In the genomic region with DNA sequence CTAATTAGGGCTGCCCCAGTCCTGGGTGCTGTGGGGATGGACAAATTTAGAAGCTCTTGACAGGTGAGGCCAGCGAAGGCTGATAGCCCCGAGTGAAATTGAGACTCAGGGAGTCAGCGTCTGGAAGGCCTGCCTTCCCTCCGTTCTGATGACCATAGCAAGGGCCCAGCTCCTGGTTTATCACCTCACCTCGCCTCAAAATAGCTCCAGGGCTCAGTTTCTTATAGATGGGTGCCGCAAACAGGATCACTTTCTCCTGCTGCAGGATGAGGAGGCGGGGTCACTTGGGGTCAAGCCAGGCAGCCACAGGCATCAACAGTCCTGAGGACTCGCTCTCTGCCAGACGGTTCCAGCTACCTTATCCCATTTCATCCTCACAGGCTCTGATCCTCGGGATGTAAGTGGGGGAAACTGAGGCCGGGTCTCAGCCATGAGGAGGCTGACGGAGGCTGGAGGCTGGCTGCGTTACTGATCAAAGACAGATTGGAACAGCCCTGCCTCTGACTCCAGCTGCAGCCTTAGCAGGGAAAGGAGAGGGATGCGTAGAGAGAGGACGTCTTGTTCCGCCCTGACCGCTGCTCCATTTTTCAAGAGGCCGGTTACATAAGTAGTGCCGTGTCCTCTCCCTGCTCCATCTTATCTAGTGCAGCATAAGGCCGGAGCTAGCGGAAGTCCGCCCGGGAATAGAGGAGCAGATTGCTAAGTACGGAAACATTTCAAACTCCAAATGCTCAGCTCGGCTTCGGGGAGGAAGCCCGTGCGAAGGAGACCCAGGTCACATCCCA, we compare ENCODE assay signal across 28 mouse cellular contexts. TPM values are rescaled to one million over a fixed set of nuclear protein-coding genes. Genes with fewer than 3 reads are reported as not detected.
DNase-seq lines count a peak whose midpoint lies in the region; ATAC-seq and TF ChIP-seq lines count a peak whose summit lies in the region.
"Had no signal": no experiment of that assay in that cellular context is flagged by ENCODE, and none has a peak within 500 bp of the region (broad histone marks: within the 10 kb centered on the region; RNA-seq: fewer than 3 reads in every experiment).

No protein-coding gene starts in this region.

- no peaks in the 10 kb centered on the region for H3K4me1 ChIP-seq in heart, adult 2 months (ENCODE audit: control insufficient read depth, insufficient read depth, low read length)
- H3K4me1 ChIP-seq in heart, embryonic 12.5 days (replicated peaks) = peaks cover 10% of the 10 kb centered on the region; the same call in 1 of the 2 replicates
- H3K4me1 ChIP-seq in midbrain, embryonic 16.5 days (ENCODE audit: control insufficient read depth, insufficient read depth, low read length) = no peaks in the 10 kb centered on the region
- H3K4me1 ChIP-seq in midbrain, embryonic 10.5 days = 0 out of 2 replicates have a peak, but pooled peaks cover 5% of the 10 kb centered on the region
- H3K4me1 ChIP-seq: embryonic facial prominence, embryonic 13.5 days; forebrain, embryonic 12.5 days; kidney, embryonic 15.5 days; liver, embryonic 13.5 days; midbrain, embryonic 13.5 days had no signal

- intact Hi-C loops in heart, adult 2 months (cut with DNase I) = no loop called here
- intact Hi-C loops in heart, postnatal 36 days (cut with DNase I) = no loop called here
- intact Hi-C loops in gastrocnemius, postnatal 14 days (cut with DNase I; ENCODE audit: low total_unique reads) = no loop called here

- no peak for ATAC-seq in heart, embryonic 12.5 days (ENCODE audit: insufficient number of reproducible peaks, low FRiP score)
- no peak for ATAC-seq in midbrain, embryonic 16.5 days
- ATAC-seq: CD4-positive, CD25-positive, alpha-beta regulatory T cell, adult 4 months; hindbrain, postnatal 0 days; midbrain, embryonic 13.5 days had no signal

- H3K36me3 ChIP-seq in heart, adult 2 months (ENCODE audit: control insufficient read depth, insufficient read depth, low read length) = no peaks in the 10 kb centered on the region
- no peaks in the 10 kb centered on the region for H3K36me3 ChIP-seq in heart, embryonic 12.5 days
- no peaks in the 10 kb centered on the region for H3K36me3 ChIP-seq in midbrain, embryonic 16.5 days (ENCODE audit: control insufficient read depth, insufficient read depth, low read length)
- H3K36me3 ChIP-seq in midbrain, embryonic 10.5 days = no peaks in the 10 kb centered on the region
- H3K36me3 ChIP-seq: embryonic facial prominence, embryonic 13.5 days; forebrain, embryonic 12.5 days; kidney, embryonic 15.5 days; liver, embryonic 13.5 days; midbrain, embryonic 13.5 days had no signal

- TF ChIP-seq POLR2A in heart, adult 2 months (IDR thresholded peaks at IDR 0.05; ENCODE audit: insufficient read depth, low read depth, low read length) = no peak

- peak; percentile 47 for DNase-seq in cerebellum, adult 9-11 months
- no peak for DNase-seq in cerebellum, postnatal 36 days
- peak in 1 of 2 experiments; percentile 15 for DNase-seq in heart, adult 2 months
- no peak for DNase-seq in heart, postnatal 36 days
- peak; percentile 66 for DNase-seq in gastrocnemius, postnatal 14 days
- DNase-seq in midbrain, embryonic 10.5 days (ENCODE audit: low spot score) = no peak
- DNase-seq: adrenal gland, postnatal 14 days; embryo, embryonic 11 days; kidney, adult 11 months; kidney, postnatal 4 days; liver, embryonic 13.5 days; lung, embryonic 14.5 days; right cerebral cortex, postnatal 14 days had no signal

- H3K9me3 ChIP-seq in heart, embryonic 12.5 days (replicated peaks) = no peaks in the 10 kb centered on the region
- no peaks in the 10 kb centered on the region for H3K9me3 ChIP-seq in midbrain, embryonic 16.5 days (replicated peaks; ENCODE audit: control insufficient read depth, low read length, poor library complexity, severe bottlenecking)
- no peaks in the 10 kb centered on the region for H3K9me3 ChIP-seq in midbrain, embryonic 10.5 days (replicated peaks)
- H3K9me3 ChIP-seq: embryonic facial prominence, embryonic 13.5 days; forebrain, embryonic 12.5 days; kidney, embryonic 15.5 days; liver, embryonic 13.5 days; midbrain, embryonic 13.5 days had no signal

- H3K79me2 ChIP-seq in heart, adult 2 months (replicated peaks; ENCODE audit: control insufficient read depth, insufficient read depth, low read length) = no peaks in the 10 kb centered on the region

- no peak overlapping the region for H3K9ac ChIP-seq in heart, adult 2 months (ENCODE audit: low read depth, low read length)
- 0 out of 2 replicates have a peak overlapping the region, but pooled peaks have one; percentile 15 for H3K9ac ChIP-seq in heart, embryonic 12.5 days
- no peak overlapping the region for H3K9ac ChIP-seq in midbrain, embryonic 16.5 days (ENCODE audit: low read depth, low read length)
- H3K9ac ChIP-seq: embryonic facial prominence, embryonic 13.5 days; forebrain, embryonic 12.5 days; kidney, embryonic 15.5 days; liver, embryonic 13.5 days; lung, embryonic 14.5 days; midbrain, embryonic 13.5 days had no signal

- TF ChIP-seq CTCF in heart, adult 2 months (IDR thresholded peaks at IDR 0.05) = no peak

- H3K27ac ChIP-seq in heart, adult 2 months = no peak overlapping the region
- H3K27ac ChIP-seq in heart, embryonic 12.5 days (ENCODE audit: poor library complexity, severe bottlenecking) = no peak overlapping the region
- H3K27ac ChIP-seq in midbrain, embryonic 16.5 days (ENCODE audit: low read length) = no peak overlapping the region
- H3K27ac ChIP-seq in midbrain, embryonic 10.5 days (replicated peaks) = no peak overlapping the region
- H3K27ac ChIP-seq: embryonic facial prominence, embryonic 13.5 days; forebrain, embryonic 12.5 days; hindbrain, postnatal 0 days; kidney, embryonic 15.5 days; left cerebral cortex, adult 2 months; liver, embryonic 13.5 days; midbrain, embryonic 13.5 days had no signal

- no peak overlapping the region for H3K4me3 ChIP-seq in heart, adult 2 months
- no peak overlapping the region for H3K4me3 ChIP-seq in heart, embryonic 12.5 days
- no peak overlapping the region for H3K4me3 ChIP-seq in midbrain, embryonic 16.5 days (ENCODE audit: low read depth, low read length)
- H3K4me3 ChIP-seq in midbrain, embryonic 10.5 days = no peak overlapping the region
- H3K4me3 ChIP-seq: embryonic facial prominence, embryonic 13.5 days; erythroblast, embryonic 14.5 days; forebrain, embryonic 12.5 days; kidney, embryonic 15.5 days; left cerebral cortex, adult 2 months; liver, embryonic 13.5 days; midbrain, embryonic 13.5 days had no signal

- peak; percentile 46; the same call in 1 of the 2 replicates for TF ChIP-seq EP300 in heart, adult 2 months (IDR thresholded peaks at IDR 0.05; ENCODE audit: insufficient read depth, low read depth, low read length)

- no peaks in the 10 kb centered on the region for H3K27me3 ChIP-seq in heart, adult 2 months (ENCODE audit: control insufficient read depth, insufficient read depth, low read length)
- peaks cover 79% of the 10 kb centered on the region for H3K27me3 ChIP-seq in heart, embryonic 12.5 days (replicated peaks)
- no peaks in the 10 kb centered on the region for H3K27me3 ChIP-seq in midbrain, embryonic 16.5 days (ENCODE audit: control insufficient read depth, insufficient read depth, low read depth, low read length)
- no peaks in the 10 kb centered on the region for H3K27me3 ChIP-seq in midbrain, embryonic 10.5 days (ENCODE audit: low read depth, poor library complexity, severe bottlenecking)
- H3K27me3 ChIP-seq: kidney, embryonic 15.5 days; liver, embryonic 13.5 days; midbrain, embryonic 13.5 days had no signal

- H3K4me2 ChIP-seq in heart, embryonic 12.5 days = peak overlapping the region; percentile 9; the same call in 1 of the 2 replicates
- no peak overlapping the region for H3K4me2 ChIP-seq in midbrain, embryonic 16.5 days (ENCODE audit: low read length)
- H3K4me2 ChIP-seq: embryonic facial prominence, embryonic 13.5 days; forebrain, embryonic 12.5 days; kidney, embryonic 15.5 days; liver, embryonic 13.5 days; lung, embryonic 14.5 days; midbrain, embryonic 13.5 days had no signal

- 40% methylated on average over 28 of the region's 28 CpGs for WGBS in heart, adult 2 months
- 45% methylated on average over 28 of the region's 28 CpGs for WGBS in heart, embryonic 12.5 days
- WGBS in midbrain, embryonic 16.5 days = 83% methylated on average over 28 of the region's 28 CpGs
- WGBS in midbrain, embryonic 10.5 days = 80% methylated on average over 28 of the region's 28 CpGs

RNA-seq across cellular contexts. Expression of a gene that starts 10.9 kb away (rescaled TPM):
- under 1 TPM; 0.44 to 0.77 TPM for total RNA-seq in heart, adult 2 months (2021)
- 0.37 and 0.56 TPM in 2 replicates for polyA plus RNA-seq in heart, adult 2 months (2012; rRNA removed)
- under 1 TPM; 0.42 to 0.57 TPM for total RNA-seq in heart, postnatal 36 days (2021)
- total RNA-seq in gastrocnemius, postnatal 14 days (2021) = over 10,000 TPM; 19,167 to 21,154 TPM
- polyA plus RNA-seq in heart, embryonic 12.5 days (2016; fragmentation: Nextera tagmentation; extraction: Ambion mirVana) = 0.21 and 0.49 TPM in 2 replicates
- 1.3 and 1.8 TPM in 2 replicates for polyA plus RNA-seq in midbrain, embryonic 16.5 days (2015; fragmentation: Nextera tagmentation; extraction: Ambion mirVana)
- polyA plus RNA-seq in midbrain, embryonic 10.5 days (2016; fragmentation: Nextera tagmentation; extraction: Ambion mirVana) = 0.12 TPM in 1 of 2 replicates, not detected in the other
- total RNA-seq: adrenal gland, postnatal 14 days; granulocyte monocyte progenitor cell, adult 5-6 weeks; hematopoietic stem cell, adult 5-6 weeks; megakaryocyte, adult 5-6 weeks had no signal
- polyA plus RNA-seq: CD4-positive, CD25-positive, alpha-beta regulatory T cell, adult 4 months; embryonic facial prominence, embryonic 13.5 days; erythroblast, embryonic 14.5 days; forebrain, embryonic 12.5 days; kidney, embryonic 15.5 days; liver, embryonic 13.5 days; lung, embryonic 14.5 days; neural tube, embryonic 11.5 days; spleen, adult 2 months had no signal

RNA-seq across cellular contexts. Expression of a gene that starts 21.4 kb away (rescaled TPM):
- total RNA-seq in heart, adult 2 months (2021) = 10 to 100 TPM in 1 of 2 experiments, 1 to 10 TPM in 1; 9.3 to 10.0 TPM
- 22.6 and 22.8 TPM in 2 replicates for polyA plus RNA-seq in heart, adult 2 months (2012; rRNA removed)
- total RNA-seq in heart, postnatal 36 days (2021) = 10 to 100 TPM; 11.4 to 13.4 TPM
- 10 to 100 TPM; 53.4 to 55.0 TPM for total RNA-seq in gastrocnemius, postnatal 14 days (2021)
- 34.4 and 38.0 TPM in 2 replicates for polyA plus RNA-seq in heart, embryonic 12.5 days (2016; fragmentation: Nextera tagmentation; extraction: Ambion mirVana)
- 90.0 and 104 TPM in 2 replicates for polyA plus RNA-seq in midbrain, embryonic 16.5 days (2015; fragmentation: Nextera tagmentation; extraction: Ambion mirVana)
- polyA plus RNA-seq in midbrain, embryonic 10.5 days (2016; fragmentation: Nextera tagmentation; extraction: Ambion mirVana) = 172 and 181 TPM in 2 replicates

RNA-seq across cellular contexts. Expression of a gene that starts 49.3 kb away (rescaled TPM):
- 1 to 10 TPM; 1.6 to 1.8 TPM for total RNA-seq in heart, adult 2 months (2021)
- polyA plus RNA-seq in heart, adult 2 months (2012; rRNA removed) = 4.5 and 4.9 TPM in 2 replicates
- total RNA-seq in heart, postnatal 36 days (2021) = 1 to 10 TPM; 1.0 to 3.2 TPM
- 1 to 10 TPM in 1 of 2 experiments, under 1 TPM in 1; 1.00 to 3.0 TPM for total RNA-seq in gastrocnemius, postnatal 14 days (2021)
- polyA plus RNA-seq in heart, embryonic 12.5 days (2016; fragmentation: Nextera tagmentation; extraction: Ambion mirVana) = 11.2 and 13.7 TPM in 2 replicates
- polyA plus RNA-seq in midbrain, embryonic 16.5 days (2015; fragmentation: Nextera tagmentation; extraction: Ambion mirVana) = 0.54 and 1.6 TPM in 2 replicates
- polyA plus RNA-seq in midbrain, embryonic 10.5 days (2016; fragmentation: Nextera tagmentation; extraction: Ambion mirVana) = 3.5 and 6.6 TPM in 2 replicates

Comparison
In these comparisons a context has a peak if more than half of its experiments do, and no peak if none do; other contexts are left out.
1. DNase-seq: peak in cerebellum, adult 9-11 months (single experiment) and gastrocnemius, postnatal 14 days (single experiment); none in cerebellum, postnatal 36 days (0 of 2), heart, postnatal 36 days (0 of 2) and midbrain, embryonic 10.5 days (single experiment).